Mouse (Mus musculus) heart, embryonic 15.5 days (tissue): ENCODE measurements around the gene Msh4. TPM values are rescaled to one million over a fixed set of nuclear protein-coding genes. Genes with fewer than 3 reads are reported as not detected.
A peak's percentile ranks its signal among the peaks of the same experiment; 100 is the strongest.

Source experiments
- ATAC-seq: fragments of 200-750 bp; cut with Nextera tagmentation; replicated peaks from 2 replicates; pipeline ENCODE4 v1.8.0; 2017; ENCODE audit warnings: low read depth, moderate TSS enrichment; ENCODE audit not compliant: insufficient number of reproducible peaks, insufficient read depth, low FRiP score
- H3K27ac ChIP-seq: fragments of 300-500 bp; sonication (generic); 2 replicates; pipeline ENCODE4 v1.5.1; 2015; ENCODE audit warnings: mild to moderate bottlenecking, inconsistent platforms
- H3K27me3 ChIP-seq: fragments of 300-500 bp; sonication (generic); 2 replicates; pipeline ENCODE4 v1.6.1; 2015; ENCODE audit warnings: inconsistent platforms
- H3K36me3 ChIP-seq: fragments of 300-500 bp; sonication (generic); 2 replicates; pipeline ENCODE4 v1.6.1; 2015; ENCODE audit warnings: mild to moderate bottlenecking, inconsistent platforms
- H3K4me1 ChIP-seq: fragments of 300-500 bp; sonication (generic); replicated peaks from 2 replicates; pipeline ENCODE4 v1.6.1; 2015; ENCODE audit warnings: inconsistent platforms
- H3K4me2 ChIP-seq: fragments of 300-500 bp; sonication (generic); 2 replicates; pipeline ENCODE4 v1.6.1; 2015; ENCODE audit warnings: inconsistent platforms, mild to moderate bottlenecking, moderate library complexity
- H3K4me3 ChIP-seq: fragments of 300-500 bp; sonication (generic); 2 replicates; pipeline ENCODE4 v1.5.1; 2015; ENCODE audit warnings: mild to moderate bottlenecking, inconsistent platforms
- H3K9ac ChIP-seq: fragments of 300-500 bp; sonication (generic); 2 replicates; pipeline ENCODE4 v1.6.1; 2015; ENCODE audit warnings: mild to moderate bottlenecking, inconsistent platforms
- H3K9me3 ChIP-seq: fragments of 300-500 bp; sonication (generic); replicated peaks from 2 replicates; pipeline ENCODE4 v1.6.1; 2016; ENCODE audit warnings: inconsistent platforms
- WGBS: fragments of 180-500 bp; shearing (Covaris S2); methylation state at CpG from one replicate; pipeline ENCODE4 v1.1.7; 2015; ENCODE audit warnings: mixed read lengths; 5-methylcytosine and 5-hydroxymethylcytosine counted together
- polyA plus RNA-seq: library from polyadenylated mRNA; unstranded; fragments of >200 nt; fragmentation: Nextera tagmentation; extraction: Ambion mirVana; gene quantifications from 2 replicates; pipeline ENCODE4 v1.2.1, GENCODE M21; 2015

The Msh4 gene
- polyA plus RNA-seq, 1 experiment from 2014 or later: 0.09 TPM

DNA sequence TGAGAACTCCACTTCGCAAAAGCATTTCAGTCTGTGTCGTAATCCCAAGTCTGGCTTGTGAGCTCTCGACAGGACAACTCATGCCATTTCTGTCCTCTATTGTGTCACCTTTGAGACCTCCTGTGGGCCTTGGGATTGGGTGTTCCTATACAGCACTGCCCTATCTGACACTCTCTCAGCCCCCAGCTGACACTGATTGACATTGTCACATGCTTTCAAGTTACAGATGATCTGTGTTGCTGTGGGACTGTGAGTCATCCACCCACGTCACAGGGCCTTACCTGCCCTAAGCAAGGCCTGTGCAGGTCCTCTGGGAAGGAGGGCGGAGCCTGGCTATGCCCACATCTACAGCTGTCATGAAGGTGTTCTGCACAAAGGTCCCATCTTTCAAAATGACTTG, 26.5 kb upstream of the Msh4 start:
- H3K9ac ChIP-seq: no peak overlapping the region
- peaks cover 75% of the 10 kb centered on the region for H3K36me3 ChIP-seq
- no peaks in the 10 kb centered on the region for H3K27me3 ChIP-seq
- H3K4me2 ChIP-seq: no peak overlapping the region
- no peak overlapping the region for H3K27ac ChIP-seq
- 86% methylated on average over 5 of the region's 5 CpGs for WGBS
- H3K4me1 ChIP-seq: peaks cover 11% of the 10 kb centered on the region
- no peak overlapping the region for H3K4me3 ChIP-seq
- no peaks in the 10 kb centered on the region for H3K9me3 ChIP-seq
- ATAC-seq: no peak

GRCm38 (mm10) chr3:153929526-153929925, 23.6 kb upstream of the Msh4 start:
- 85% methylated on average over 11 of the region's 11 CpGs for whole genome bisulfite sequencing
- Histone ChIP-seq H3K36me3 (peaks cover 82% of the 10 kb centered on the region), H3K27me3 (no peaks in the 10 kb centered on the region), H3K27ac (no peak overlapping the region), H3K9me3 (no peaks in the 10 kb centered on the region), H3K4me3 (no peak overlapping the region), H3K9ac (no peak overlapping the region), H3K4me1 (no peaks in the 10 kb centered on the region), H3K4me2 (no peak overlapping the region)
- no peak for ATAC-seq

DNA sequence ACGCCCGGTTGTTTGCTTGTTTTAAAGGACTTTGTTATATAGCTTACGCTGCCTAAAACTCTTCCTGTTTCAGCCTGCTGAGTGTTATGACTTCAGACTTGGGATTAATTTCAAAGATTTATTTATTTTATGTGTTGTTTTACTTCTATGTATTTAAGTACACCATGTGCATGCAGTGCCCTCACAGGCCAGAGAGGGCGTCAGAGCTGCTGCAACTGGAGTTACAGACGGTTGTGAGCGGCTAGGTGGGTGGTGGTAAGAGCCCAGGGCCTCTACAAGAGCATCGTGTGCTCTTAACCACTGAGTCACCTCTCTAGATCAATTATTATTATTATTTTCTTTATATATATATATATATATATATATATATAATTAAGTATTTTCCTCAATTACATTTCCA, 20.4 kb upstream of the Msh4 start:
- no peak overlapping the region for H3K4me3 ChIP-seq
- no peak overlapping the region for H3K27ac ChIP-seq
- no peak for ATAC-seq
- no peak overlapping the region for H3K4me2 ChIP-seq
- peaks cover 77% of the 10 kb centered on the region for H3K36me3 ChIP-seq
- no peaks in the 10 kb centered on the region for H3K27me3 ChIP-seq
- WGBS: 89% methylated on average over 7 of the region's 7 CpGs
- no peaks in the 10 kb centered on the region for H3K9me3 ChIP-seq
- H3K9ac ChIP-seq: no peak overlapping the region
- H3K4me1 ChIP-seq: no peaks in the 10 kb centered on the region

DNA sequence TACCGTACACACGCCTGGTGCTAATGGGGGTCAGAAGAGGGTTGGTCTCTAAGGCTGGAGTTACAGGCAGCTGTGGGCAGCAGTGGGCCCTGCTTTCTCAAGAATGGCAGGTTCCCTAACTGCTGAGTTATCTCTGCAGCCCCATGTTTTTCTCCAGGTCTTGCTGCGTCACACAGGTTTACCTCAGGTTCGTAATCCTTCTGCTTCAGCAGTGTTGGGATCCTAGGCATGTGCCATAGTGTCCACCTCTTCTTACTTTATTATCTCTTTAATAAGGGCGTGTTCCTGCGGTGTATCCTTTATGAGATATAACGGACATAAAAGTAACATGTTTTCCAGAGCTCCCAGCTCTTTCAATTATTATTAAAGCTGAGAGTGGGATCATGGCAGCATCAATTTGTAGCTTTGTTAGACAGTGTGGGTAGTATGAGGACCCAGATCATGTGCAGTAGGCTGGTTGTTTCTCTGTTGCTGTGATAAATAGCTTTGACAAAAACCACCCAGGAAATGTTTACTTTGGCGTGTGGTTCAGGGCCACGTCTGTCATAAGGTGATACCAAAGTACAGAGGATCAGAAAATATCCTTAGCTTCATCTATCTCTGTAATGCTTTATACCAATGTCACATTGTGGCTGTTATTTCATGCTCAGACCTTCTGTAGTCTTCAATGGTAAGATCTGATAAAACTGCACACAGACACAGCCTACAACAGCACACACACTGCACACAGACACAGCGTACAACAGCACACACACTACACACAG, 15.4 kb upstream of the Msh4 start:
- Histone ChIP-seq H3K9me3 (no peaks in the 10 kb centered on the region), H3K9ac (no peak overlapping the region), H3K4me3 (no peak overlapping the region), H3K4me2 (no peak overlapping the region), H3K4me1 (no peaks in the 10 kb centered on the region), H3K27me3 (no peaks in the 10 kb centered on the region), H3K36me3 (peaks cover 41% of the 10 kb centered on the region), H3K27ac (no peak overlapping the region)
- no peak for ATAC-seq
- WGBS: 89% methylated on average over 10 of the region's 10 CpGs

DNA sequence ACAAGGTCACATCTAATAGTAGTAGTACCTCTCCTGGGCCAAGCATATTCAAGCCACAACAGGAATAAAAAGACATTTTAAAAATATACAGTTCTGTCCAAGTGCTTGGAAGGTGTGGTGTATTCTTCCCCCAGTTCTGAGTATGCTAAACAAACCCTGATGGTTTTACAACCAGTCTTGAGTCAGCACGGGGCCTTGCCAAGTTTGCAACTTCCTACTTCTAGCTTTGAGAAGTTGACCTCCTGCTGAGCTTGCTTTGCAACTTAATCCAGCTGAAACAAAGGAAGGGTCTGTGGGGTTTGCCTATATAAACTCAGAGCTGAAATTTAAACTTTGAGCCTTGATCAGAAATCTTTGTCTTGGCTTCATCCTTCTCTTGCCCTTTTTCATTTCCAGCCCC, 11.3 kb upstream of the Msh4 start:
- Histone ChIP-seq H3K4me1 (0 out of 2 replicates have a peak, but pooled peaks cover 3% of the 10 kb centered on the region), H3K9me3 (no peaks in the 10 kb centered on the region), H3K4me3 (no peak overlapping the region), H3K36me3 (peaks cover 12% of the 10 kb centered on the region; the same call in 1 of the 2 replicates), H3K9ac (no peak overlapping the region), H3K4me2 (no peak overlapping the region), H3K27me3 (no peaks in the 10 kb centered on the region), H3K27ac (no peak overlapping the region)
- WGBS: 16% methylated on average over 1 of the region's 1 CpGs
- ATAC-seq: no peak

- H3K9me3 ChIP-seq: no peaks in the 10 kb centered on the region
- H3K4me1 ChIP-seq: peaks cover 31% of the 10 kb centered on the region
- WGBS: 35% methylated on average over 6 of the region's 6 CpGs
- H3K36me3 ChIP-seq: peaks cover 20% of the 10 kb centered on the region
- peak overlapping the region; percentile 69 for H3K4me2 ChIP-seq
- H3K4me3 ChIP-seq: peak overlapping the region; percentile 89
- H3K9ac ChIP-seq: peak overlapping the region; percentile 63; the same call in 1 of the 2 replicates
- no peaks in the 10 kb centered on the region for H3K27me3 ChIP-seq
- H3K27ac ChIP-seq: peak overlapping the region; percentile 92
- ATAC-seq: no peak
Observed at GRCm38 (mm10) chr3:153913510-153914243, 7.7 kb upstream of the Msh4 start.

DNA sequence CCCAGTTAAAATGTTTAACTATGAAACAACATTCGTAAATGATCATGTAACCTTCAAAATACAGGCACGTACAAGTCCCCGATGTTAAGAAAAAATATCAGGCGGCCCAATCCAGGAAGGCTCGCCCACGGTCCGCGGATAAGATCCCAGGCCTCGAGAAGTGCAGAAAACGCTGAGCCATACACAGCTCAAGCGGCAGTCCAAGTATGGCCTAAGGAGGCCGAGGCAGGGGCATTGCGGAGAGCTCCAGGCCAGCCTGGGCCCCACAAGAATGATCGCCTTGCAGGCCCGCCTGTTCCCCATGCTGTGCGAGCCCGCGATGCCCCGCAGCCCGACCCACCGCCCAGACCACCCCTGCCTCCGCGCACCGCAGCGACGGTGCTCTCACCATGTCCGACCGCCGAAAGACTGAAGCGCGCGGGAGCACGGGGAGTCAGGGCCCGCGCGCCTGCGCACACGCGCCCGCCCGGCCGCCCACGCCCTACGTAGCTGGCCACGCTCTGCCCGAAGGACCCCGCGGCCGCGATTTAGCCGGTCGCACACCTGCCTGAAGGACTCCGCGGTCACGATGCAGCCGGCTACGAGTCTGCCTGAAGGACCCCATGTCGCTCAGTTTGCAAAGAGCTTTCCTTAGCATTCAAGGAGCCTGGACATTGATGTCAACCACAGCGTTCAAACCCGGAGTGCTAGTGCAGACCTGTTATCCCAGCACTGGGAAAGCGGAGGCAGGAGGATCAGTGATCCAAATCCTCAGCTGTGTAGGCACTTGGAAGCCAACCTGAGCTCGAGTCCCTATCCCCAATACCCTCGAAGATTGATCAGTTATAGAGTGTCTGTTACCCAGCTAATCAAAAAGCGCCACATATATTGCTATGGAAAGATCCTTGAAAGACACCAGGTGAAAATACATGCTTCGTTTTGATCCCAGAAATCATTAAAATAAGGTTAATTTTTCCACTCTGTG, 6.9 kb upstream of the Msh4 start, which contains the start of gene Rabggtb:
TSS of gene Rabggtb (minus strand) at position 464 of the 964 bp plus-strand sequence.
- peak within 1 kb of the TSS; percentile 69 for H3K4me2 ChIP-seq
- H3K36me3 ChIP-seq: peaks cover 29% of the 10 kb centered on the region
- no peaks in the 10 kb centered on the region for H3K27me3 ChIP-seq
- 1% methylated on average over 65 of the region's 65 CpGs for WGBS
- no peaks in the 10 kb centered on the region for H3K9me3 ChIP-seq
- H3K4me1 ChIP-seq: peaks cover 39% of the 10 kb centered on the region
- peak within 1 kb of the TSS; percentile 92 for H3K27ac ChIP-seq
- H3K9ac ChIP-seq: peak within 1 kb of the TSS; percentile 96
- peak; percentile 94 for ATAC-seq
- peak within 1 kb of the TSS; percentile 89 for H3K4me3 ChIP-seq

- Histone ChIP-seq H3K36me3 (peaks cover 37% of the 10 kb centered on the region), H3K4me2 (peak overlapping the region; percentile 69), H3K9ac (peak overlapping the region; percentile 96), H3K27ac (peak overlapping the region; percentile 92), H3K4me1 (peaks cover 45% of the 10 kb centered on the region), H3K27me3 (no peaks in the 10 kb centered on the region), H3K9me3 (no peaks in the 10 kb centered on the region), H3K4me3 (peak overlapping the region; percentile 89)
- no peak for ATAC-seq
- 1% methylated on average over 12 of the region's 12 CpGs for WGBS
Observed at GRCm38 (mm10) chr3:153911882-153912440, 6.0 kb upstream of the Msh4 start.

DNA sequence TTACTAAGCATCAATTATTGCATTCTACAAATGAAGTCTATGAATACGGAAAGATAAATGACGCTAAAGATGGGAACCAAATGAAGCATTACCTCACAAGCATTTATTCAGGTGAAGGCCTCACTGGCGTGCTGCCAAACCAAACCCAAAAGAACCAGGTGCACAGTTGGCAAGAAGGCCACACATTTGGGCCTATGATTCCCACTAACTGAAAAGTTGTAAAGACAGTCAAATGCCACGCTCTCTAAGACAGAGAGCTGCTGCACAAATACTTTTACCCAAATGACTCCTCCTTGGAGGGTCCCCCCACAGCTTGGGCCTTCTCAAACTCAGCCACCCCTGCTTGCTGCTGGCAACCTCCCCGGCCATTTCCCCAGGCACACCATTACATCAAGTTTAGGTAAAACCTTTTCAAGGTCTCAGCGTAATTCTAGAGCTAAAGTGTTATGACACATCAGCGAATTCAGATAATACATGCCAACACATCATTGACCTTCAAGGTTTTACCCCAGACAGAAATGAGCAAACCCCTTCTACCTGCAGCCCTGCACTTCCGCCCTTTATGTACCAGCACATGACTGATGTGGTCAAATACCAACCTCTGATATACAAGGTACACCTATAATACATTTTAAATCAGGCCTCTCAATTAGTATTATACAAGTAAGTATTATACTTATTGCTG, 5.4 kb upstream of the Msh4 start:
- Histone ChIP-seq H3K4me2 (peak overlapping the region; percentile 69), H3K4me1 (peaks cover 49% of the 10 kb centered on the region), H3K9ac (peak overlapping the region; percentile 96), H3K36me3 (peaks cover 41% of the 10 kb centered on the region), H3K4me3 (peak overlapping the region; percentile 89), H3K27me3 (no peaks in the 10 kb centered on the region), H3K9me3 (no peaks in the 10 kb centered on the region), H3K27ac (peak overlapping the region; percentile 92)
- WGBS: 30% methylated on average over 8 of the region's 8 CpGs
- no peak for ATAC-seq

DNA sequence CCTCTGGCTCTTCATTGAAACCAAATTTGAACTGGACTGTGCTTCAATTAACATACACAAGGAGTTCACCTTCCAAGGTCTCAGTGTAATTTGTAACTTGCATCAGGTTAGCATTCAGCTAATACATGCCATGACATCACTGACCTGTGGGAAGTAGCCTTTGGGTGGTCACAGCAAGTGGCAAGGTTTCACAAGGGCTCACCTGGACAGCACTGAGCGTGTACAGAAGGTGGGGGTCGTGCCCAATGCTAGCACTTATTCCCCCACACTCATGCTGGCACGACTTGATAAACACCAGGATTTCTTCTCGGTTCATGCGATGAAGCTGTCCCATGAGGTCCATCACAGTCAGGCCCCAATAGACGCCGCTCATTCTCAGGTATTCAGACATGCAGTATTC, 4.6 kb upstream of the Msh4 start:
- Histone ChIP-seq H3K9ac (peak overlapping the region; percentile 34; the same call in 1 of the 2 replicates), H3K4me3 (peak overlapping the region; percentile 89), H3K4me1 (peaks cover 49% of the 10 kb centered on the region), H3K4me2 (peak overlapping the region; percentile 69), H3K27ac (no peak overlapping the region), H3K27me3 (no peaks in the 10 kb centered on the region), H3K9me3 (no peaks in the 10 kb centered on the region), H3K36me3 (peaks cover 50% of the 10 kb centered on the region)
- no peak for ATAC-seq
- WGBS: 56% methylated on average over 7 of the region's 7 CpGs
